Mouse (Mus musculus): ENCODE results near the gene Jph4. TPM values are rescaled to one million over a fixed set of nuclear protein-coding genes. Genes with fewer than 3 reads are reported as not detected.

Gene Jph4
- polyA plus RNA-seq, 1 experiment, result 0.45 TPM

DNA sequence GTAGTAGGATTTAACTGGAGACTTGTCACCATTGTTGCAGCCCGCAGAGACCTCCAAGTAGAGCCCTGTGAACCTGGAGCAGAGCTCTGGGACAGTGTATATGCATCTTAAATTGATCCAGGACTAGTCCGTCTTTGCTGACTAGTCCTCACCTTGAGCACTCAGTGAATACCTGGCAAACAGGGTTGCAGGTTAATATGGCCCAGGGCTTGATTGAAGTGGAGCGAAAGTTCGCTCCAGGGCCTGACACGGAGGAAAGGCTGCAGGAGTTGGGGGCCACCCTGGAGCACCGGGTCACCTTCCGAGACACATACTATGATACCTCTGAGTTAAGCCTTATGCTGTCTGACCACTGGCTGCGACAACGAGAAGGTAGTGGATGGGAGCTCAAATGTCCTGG lies 21.5 kb downstream of the Jph4 start:
- no peak for DNase-seq (ENCODE audit: low read depth)

DNA sequence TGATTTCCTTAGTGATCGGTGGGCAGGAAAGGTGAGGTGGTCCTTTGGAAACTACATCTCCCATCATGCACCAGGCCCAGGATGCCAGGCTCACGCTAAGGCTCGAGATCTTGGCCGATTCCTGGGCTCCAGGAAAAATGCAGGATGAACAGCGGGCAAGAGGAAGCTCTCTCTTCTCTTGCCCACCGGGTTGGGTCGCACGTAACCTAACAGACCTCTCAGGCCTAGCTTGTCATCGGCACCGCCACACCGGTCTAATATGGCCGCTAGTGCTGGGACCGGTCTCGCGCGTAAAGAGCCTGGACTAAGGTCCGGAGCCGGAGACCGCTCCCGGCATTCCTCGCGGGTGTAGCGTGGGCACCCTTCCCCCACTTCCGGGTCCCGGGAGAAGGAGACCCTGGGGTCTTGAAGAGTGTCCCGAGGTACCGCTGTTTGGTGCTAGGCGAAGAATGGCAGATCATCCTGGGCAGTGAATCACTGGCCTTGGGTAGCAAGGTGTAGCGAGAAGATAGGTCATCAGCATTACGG lies 22.0 kb downstream of the Jph4 start, which contains the start of gene Thtpa:
TSS of gene Thtpa (plus strand) at position 81 of the 528 bp plus-strand sequence.
- DNase-seq (ENCODE audit: low read depth), result no peak

DNA sequence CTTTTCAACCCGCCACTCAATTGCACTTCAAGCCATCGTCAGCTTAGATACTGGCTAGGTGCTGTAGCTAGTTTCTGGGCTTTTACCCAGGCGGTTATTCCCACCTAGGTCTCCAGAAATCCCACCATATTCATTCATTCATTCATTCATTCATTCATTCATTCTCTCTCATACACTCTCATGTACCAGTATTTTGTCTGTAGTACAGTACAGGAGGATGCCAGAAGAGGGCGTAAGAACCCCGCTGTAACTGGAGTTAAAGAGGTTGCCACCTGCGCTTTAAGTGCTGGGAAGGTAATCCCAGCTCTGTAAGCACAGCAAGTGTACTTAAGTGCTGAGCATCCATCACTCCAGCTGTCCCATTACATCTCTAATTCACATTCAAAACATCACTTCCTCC lies 22.8 kb downstream of the Jph4 start:
- no peak for DNase-seq (ENCODE audit: low read depth)

- no peak for DNase-seq (ENCODE audit: low read depth)
These were observed 24.6 kb downstream of the Jph4 start, which contains the start of gene Zfhx2 for GRCm38 (mm10) chr14:55092011-55092577. Zfhx2 (minus strand) TSS chr14:55092324.

DNA sequence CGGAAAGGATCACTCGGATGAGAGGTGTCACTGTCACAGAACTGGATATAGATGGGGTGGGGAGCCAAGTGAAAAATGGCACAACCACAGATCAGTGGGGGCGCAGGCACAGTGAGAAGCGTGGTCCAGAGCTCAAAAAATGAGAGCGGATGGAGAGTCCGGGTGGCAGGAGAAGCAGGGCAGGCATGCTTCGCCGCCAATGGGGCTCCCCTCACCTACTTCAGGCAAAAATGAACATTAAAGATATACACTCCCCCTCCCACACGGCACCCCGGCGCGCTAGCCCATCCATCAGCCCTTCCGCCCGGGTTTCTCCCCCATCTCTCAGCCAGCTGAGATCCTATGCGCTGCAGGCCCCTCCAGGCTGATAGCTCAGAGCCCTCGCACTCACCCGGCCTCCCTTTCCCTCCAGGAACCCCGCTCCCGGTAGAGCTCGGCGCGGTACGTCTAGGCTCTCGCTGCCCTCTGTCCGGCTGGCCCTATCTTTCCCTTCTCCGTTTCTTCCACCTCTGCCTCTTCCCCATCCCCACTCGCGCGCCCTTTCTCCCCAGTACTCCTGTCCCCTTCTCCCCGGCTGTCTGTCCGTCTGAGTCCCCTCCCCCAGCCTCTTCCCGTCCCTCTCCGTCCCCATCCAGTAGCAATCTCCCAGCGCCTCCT lies 25.4 kb downstream of the Jph4 start:
- no peak for DNase-seq (ENCODE audit: low read depth)

GRCm38 (mm10) chr14:55089199-55089947 lies 27.4 kb downstream of the Jph4 start:
- no peak for DNase-seq (ENCODE audit: low read depth)

DNA sequence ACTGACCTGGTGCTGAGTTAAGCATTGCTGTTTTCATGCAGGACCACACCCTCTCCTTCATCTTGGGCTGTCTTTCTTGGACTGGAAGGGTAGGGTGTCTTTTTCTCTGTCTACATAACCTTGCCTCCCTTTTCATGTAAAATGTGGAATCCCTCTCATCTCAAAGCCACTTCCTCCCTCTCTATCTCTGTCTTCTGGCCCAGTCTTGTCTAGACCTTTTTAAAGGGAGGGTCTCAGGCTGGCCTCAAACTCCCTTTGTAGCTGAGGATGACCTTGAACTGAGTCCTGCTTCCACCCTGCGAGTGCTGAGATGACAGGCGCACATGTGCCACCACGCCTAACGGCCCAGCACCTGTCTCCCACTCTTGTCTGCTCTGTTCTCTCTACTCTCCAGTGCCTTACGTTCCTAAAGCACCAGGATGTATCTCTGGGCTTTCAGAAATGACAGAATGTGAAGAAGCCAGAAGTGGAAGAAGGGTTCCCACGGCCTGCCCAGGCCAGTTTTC lies 30.7 kb downstream of the Jph4 start:
- no peak for DNase-seq (ENCODE audit: low read depth)

DNA sequence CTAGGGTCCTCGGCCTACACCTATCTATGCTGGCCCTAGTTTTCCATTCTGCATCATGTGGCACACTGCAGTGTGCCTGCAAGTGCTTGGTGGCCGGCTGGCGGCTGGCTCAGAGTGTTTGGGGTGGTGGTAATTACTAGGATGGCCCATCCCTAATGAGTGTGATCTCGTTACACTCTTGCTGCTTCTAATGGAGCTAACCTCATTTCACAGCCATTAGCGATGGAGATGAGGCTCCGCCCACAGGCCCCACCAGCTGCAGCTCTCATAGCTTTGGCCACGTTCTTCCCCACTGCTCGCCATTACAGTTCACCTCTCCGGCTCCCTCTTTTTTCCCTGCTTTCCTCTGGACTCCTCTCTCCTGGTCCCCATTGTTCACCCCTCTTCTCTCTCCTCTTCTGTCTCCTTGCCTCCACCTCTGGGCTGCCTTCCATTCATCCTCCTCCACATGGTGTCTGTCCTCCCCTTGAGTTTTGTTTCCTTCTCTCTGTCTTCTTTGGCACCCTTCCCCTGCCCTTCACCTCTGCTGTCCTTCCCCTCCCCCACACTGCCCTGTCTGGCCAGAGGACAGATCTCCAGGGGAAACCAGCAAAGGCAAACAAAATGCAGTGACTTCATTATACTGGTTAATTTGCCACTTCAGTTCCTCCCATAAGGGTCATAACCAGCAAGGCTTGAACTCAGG lies 31.3 kb downstream of the Jph4 start:
- no peak for DNase-seq (ENCODE audit: low read depth)

- DNase-seq (ENCODE audit: low read depth), result no peak
These were observed 33.3 kb downstream of the Jph4 start for GRCm38 (mm10) chr14:55083481-55083880.

GRCm38 (mm10) chr14:55081105-55081504 lies 35.6 kb downstream of the Jph4 start:
- DNase-seq (ENCODE audit: low read depth), result no peak

DNA sequence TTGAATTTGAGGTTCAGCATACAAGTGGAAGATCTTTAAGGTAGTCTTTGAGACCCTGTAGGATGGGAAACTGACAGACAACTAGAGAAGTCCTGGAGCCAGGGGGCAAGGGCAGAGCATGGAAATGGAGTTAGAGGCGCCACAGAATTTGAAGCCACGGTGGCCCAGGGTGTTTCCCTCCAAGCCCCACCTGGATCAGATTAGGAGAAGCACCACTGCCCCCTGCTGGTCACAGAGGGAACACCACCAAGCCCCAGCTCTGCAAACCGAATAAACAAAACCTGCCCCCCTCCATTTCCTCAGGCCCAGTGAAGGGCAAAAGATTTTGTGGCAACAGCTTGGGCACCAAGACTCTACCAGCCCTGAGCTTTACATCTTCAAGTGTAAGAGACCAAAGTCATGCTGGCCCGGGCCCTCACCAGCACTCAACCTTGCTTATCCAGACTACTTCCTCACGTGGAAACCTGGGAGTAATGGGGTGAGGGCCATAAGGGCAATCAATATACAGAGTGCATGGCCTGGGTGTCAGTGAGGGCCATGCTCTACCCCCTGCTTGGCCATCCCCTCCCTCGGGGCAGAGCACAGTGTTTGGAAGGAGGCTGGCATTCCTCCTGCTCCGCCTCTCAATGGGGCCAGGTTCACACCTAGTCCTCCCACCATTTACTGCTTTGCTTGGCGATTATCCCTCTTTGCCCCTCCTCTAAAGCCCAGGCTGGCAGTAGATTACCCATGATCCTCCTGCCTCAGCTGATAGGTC lies 37.3 kb downstream of the Jph4 start:
- no peak for DNase-seq (ENCODE audit: low read depth)

DNA sequence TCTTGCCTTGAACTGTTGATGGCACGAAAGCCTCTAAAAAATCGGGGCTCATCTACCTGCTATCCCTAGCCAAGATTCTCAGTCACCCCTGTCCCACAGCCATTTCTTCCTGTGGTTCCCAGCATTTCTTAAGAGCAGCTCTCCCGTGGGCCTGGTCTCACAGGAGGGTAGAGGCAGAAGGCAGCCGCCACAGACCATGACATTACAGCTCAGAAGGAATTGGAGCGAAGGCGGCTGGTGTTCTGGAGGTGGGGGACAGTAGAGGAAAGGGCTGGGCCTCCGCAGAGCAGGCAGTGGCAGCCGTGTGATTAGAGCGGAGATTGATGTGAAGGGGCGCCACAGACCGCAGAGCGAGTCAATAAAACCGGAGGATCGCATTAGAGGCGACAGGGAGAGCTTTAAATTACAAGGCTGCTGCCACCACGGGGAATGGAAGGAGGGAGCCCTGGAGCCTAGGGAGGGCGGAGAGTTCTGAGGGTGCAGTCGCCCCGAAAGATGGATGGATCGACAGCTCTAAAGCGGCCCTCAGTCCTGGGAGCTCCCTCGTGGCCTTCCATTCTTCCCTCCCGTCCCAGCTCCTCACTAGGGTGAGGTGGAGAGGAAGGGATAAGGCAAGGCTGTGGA lies 38.3 kb downstream of the Jph4 start:
- no peak for DNase-seq (ENCODE audit: low read depth)

DNA sequence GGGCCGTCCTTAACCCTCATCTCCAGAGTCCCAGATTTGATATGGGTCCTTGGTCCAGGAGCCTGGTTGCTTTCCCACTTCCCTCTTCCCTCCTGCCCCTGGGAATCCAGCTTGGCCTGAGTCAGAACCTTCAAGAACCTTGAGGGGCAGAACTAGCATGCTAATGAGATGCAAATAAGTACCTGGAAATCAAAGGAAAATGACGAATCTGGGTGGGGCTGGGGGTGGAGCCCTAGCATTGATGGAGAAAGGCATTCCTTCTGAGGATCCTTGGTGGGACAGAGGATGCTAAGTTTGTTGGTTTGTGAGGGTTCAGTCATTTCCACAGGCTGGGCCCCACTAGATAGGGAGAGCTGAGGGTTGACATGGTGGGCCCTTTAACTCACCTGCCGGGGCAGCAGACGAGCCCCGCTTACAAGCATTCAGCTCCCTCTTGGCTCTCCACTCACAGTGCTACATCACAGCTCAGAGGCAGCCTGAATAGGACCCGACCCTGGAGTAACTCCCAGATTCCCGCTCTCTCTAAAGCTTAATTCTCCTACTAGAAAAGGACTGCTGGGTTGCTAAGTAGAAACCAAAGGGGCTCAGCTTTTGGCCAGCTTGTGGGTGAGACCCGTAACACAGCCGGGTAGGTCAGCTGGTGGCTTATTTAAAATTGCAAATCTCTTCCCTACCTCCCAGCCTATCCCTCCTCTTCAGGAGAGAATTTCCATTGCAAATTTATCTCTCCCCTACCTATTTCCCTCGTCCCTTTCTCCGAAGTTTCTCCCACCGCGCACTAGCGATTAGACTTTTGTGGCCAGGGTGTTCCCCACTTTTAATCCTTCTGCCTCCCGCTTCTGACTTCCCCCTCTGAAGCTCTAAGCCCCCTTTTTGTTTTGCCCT lies 39.0 kb downstream of the Jph4 start:
- DNase-seq (ENCODE audit: low read depth), result no peak

- no peak for DNase-seq (ENCODE audit: low read depth)
These were observed 39.8 kb downstream of the Jph4 start for GRCm38 (mm10) chr14:55076956-55077355.

GRCm38 (mm10) chr14:55076224-55076623 lies 40.5 kb downstream of the Jph4 start:
- DNase-seq (ENCODE audit: low read depth), result no peak

DNA sequence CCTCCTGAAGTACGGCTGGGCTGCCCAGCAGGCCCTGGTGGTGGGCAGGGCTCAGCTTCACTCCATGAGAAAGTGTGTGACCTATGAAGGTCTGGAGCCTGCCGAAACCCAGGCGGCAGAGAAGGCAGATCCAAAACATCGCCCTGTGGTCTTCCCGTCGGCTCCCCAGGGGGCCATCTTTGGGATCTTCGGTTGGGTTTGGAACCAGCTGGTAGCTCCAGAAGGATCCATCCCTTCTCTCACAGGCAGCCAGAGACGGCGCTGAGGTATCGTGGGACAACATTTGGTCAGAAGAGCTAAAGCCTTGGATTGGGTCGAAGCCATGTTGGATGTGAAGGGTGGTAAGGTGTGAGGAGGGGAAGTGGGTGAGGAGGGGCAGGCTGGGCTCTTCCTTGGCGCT lies 42.3 kb downstream of the Jph4 start:
- no peak for DNase-seq (ENCODE audit: low read depth)

DNA sequence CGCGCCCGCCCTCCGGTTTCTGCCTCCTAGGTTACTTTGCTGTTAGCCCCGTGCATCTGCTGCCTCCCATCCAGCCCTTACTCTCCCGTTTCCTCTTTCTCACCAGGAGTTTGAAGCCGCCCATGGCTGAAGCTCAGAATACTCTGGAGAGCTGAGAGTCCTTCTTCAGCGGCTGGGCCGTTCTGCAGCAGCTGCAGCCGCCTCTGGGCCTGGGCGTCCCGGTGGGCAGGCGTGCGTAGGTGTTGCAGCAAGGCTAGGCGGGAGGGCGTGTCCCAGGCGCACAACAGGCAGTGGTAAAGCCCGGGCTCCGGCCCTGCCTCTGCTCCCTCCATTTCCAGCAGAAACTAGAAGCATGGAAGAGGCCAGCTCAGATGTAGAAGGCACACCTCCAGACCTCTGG lies 45.0 kb downstream of the Jph4 start:
- no peak for DNase-seq (ENCODE audit: low read depth)

DNA sequence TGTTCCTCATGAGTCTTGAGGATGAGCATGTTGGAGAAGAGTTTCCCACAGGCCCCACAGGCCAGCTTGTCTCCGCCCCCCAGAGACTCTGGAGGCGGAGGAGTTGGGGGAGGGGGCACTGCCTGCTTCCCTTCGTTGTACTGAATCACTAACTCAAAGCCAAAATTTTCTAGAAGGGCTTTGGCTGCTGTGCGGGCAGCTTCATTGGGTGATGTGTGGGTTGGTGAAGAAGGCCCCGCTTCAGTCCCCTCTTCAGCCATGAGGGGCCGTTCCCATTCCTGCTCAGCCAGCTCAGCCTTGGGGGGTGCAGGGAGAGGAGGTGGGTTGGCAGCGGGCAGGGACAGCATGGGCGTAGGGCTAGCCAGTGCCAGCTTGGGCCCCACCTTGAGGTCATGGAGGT lies 50.7 kb downstream of the Jph4 start:
- no peak for DNase-seq (ENCODE audit: low read depth)

DNA sequence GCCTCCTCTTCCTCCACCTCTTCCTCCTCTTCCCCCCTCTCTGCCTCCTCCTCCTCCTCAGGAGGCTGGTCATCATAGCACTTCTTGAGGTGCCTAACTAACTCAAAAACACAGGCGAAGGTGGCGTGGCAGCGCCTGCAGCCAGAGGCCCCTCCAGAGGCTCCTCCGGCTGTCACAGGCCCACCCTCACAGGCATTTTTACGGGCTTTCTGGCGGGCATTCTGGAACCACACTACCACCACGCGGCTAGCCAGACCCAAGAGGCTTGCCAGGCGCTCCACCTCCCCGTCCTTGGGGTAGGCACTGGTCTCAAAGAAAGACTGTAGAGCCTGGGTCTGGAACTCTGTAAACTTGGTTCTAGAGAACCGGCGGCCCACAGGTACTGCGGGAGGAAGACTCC lies 51.3 kb downstream of the Jph4 start:
- DNase-seq (ENCODE audit: low read depth), result no peak
